Mouse (Mus musculus) liver, postnatal 0 days (tissue): ENCODE data around the gene Frat1.

Source experiments
- CTCF ChIP-seq: sonication (generic); IDR thresholded peaks from 2 replicates; pipeline ENCODE4 v1.5.1; 2016; ENCODE audit warnings: antibody characterized with exemption, low read depth
- EP300 ChIP-seq: IDR thresholded peaks from 2 replicates; pipeline ENCODE4 v1.6.1; 2016; ENCODE audit warnings: antibody characterized with exemption, low read depth, mild to moderate bottlenecking

GRCm38 (mm10) chr19:41874356-41874755 lies 44.6 kb downstream of the Frat1 start:
- TF ChIP-seq CTCF (no peak), EP300 (no peak)
